Mouse (Mus musculus) lung, postnatal 25 days (tissue): ENCODE measurements around the gene Lclat1.
"Not testable (repeated sequence)": the region's sequence is repeated elsewhere in the genome, so short reads cannot be mapped to it uniquely, and the experiment has no call there.

ENCODE experiments used
- DNase-seq: peaks from one replicate; pipeline ENCODE4 v3.0.0; 2022; ENCODE audit warnings: low spot score

Gene Lclat1

GRCm38 (mm10) chr17:73136562-73137484 is 29.0 kb downstream of the Lclat1 start:
- no peak for DNase-seq

DNA sequence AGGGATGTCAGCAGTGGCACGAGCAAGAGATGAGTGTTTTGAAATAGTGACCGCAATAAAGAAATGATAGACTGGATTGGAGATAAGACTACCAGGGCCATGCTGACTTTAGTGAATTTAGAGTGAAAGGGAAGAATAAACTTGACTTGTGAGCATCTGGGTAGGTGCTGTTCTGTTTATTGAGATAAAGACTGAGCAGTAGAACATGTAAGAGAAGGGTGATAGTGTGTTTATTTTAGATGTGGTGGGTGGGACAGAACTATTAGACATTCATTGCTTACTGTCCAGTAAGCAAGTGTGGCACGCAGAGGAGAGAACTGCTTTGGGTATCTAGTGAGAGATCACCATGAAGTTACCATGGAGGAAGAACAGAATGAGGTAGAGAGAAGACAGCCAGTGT is 30.4 kb downstream of the Lclat1 start:
- no peak for DNase-seq

- no peak for DNase-seq
These were observed 34.2 kb downstream of the Lclat1 start for GRCm38 (mm10) chr17:73142029-73142428.

DNA sequence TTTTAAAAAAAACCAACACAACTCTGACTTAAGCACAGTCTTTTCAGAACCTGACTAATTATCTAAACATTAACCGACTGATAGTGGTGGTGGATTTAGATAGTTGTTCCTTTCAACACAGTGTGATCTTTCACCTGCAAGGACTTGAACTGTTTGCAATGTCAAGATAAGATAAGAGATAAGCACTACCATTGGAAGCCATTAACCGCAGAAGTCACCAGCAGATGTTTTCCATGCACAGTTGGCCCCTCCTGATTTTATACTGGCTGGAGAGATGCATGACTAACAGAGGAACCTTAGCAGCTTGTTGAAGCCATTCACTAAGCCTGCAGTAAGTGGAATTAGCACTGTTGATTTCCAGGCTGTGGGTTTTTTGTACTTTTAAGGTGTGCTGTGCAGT is 34.7 kb downstream of the Lclat1 start:
- no peak for DNase-seq

- DNase-seq: no peak
These were observed 37.6 kb downstream of the Lclat1 start for GRCm38 (mm10) chr17:73145426-73145825.

DNA sequence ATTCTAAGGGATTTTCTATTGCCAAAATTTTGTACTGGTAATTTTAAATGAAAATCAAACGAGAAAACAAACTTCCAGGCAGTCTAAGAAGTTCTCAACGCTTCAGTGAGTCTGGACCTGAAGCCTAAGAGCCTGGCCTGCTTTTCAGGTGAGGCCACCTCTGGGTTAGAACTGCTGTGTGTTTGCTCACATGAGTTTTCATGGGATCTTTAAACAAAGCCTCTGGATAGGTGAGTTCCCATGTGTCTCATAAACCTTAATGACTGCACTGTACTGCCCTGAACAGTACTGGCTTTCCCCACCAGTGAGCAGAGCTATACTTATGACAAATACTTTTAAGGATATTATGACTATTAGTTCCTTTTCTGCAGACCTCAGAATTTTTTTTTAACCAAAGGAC is 40.8 kb downstream of the Lclat1 start:
- no peak for DNase-seq

DNA sequence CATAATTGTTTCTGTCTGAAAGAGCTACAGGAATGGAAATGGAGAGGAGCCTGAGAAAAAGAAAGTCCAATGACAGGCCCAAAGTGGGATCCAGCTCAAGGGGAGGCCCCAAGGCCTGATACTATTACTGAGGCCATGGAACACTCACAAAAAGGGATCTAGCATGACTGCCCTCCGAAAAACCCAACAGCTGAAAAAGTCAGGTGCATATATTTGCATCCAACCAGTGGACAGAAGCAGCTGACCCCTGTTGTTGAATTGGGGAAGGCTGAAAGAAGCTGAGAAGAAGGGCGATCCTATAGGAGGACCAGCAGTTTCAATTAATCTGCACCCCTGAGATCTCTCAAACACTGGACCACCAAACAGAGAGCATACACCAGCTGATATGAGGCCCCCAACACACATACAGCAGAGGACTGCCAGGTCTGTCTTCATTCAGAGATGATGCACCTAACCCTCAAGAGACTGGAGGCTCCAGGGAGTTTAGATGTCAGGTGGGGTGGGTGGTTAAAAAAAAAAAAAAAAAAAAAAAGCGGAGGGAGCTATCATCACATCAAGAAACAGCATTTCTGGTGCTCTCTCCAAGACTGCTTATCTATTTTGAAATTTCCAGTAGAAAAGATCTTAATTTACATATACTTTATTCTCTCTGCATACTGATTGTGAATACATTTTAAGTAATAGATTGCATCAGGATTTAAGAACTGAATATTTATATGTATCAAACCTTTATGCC is 45.2 kb downstream of the Lclat1 start:
- DNase-seq: not testable (repeated sequence)

DNA sequence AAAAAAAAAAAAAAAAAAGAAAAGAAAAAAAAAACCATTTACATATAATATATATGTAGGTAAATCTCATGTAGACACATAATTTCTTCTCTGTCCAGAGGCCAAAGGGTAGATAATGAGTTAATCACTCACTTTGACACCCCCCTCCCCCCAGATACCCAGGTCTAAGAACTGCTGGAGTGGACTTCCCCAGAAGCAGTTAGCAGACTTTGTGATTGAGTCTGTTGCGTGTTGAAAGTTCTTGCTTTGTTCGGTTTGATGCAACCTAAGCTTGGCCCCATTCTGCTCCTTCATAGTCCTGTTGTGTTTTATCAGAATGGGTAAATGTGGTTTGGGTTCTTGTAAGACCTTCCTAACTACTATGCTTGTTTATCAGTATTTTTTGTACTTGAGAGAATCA is 45.9 kb downstream of the Lclat1 start:
- no peak for DNase-seq

- DNase-seq: no peak
These were observed 48.8 kb downstream of the Lclat1 start for GRCm38 (mm10) chr17:73156606-73157005.

DNA sequence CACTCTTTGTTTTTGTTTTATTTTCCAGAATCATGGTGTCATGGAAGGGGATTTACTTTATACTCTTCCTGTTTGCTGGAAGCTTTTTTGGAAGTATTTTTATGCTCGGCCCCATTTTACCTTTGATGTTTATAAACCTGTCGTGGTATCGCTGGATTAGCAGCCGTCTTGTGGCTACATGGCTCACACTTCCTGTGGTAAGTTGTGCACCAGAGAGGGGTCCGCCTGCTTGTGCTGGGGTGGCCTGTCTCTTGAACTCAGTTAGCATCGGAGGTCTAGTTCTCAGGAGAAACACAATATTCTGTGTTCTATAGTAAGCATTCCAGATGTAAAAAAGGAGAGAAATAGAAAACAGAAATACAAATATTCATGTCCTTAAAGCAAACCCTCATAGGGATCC is 54.0 kb downstream of the Lclat1 start:
- no peak for DNase-seq

GRCm38 (mm10) chr17:73162445-73163208 is 54.8 kb downstream of the Lclat1 start:
- no peak for DNase-seq

GRCm38 (mm10) chr17:73163597-73163996 is 55.8 kb downstream of the Lclat1 start:
- no peak for DNase-seq

DNA sequence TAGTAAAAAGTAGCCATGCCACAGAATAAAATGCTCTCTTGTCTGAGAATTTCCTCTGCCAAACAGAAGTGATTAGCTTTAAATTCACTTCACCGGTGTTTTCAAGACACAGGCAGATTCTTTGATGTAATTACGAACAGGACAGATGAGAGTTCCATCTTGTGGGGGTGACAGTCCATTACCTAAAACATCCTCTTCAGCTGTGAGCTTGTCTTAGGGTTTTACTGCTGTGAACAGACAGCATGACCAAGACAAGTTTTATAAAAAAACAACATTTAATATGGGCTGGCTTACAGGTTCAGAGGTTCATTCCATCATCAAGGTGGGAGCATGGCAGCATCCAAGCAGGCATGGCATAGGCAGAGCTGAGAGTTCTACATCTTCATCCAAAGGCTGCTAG is 56.3 kb downstream of the Lclat1 start:
- no peak for DNase-seq

DNA sequence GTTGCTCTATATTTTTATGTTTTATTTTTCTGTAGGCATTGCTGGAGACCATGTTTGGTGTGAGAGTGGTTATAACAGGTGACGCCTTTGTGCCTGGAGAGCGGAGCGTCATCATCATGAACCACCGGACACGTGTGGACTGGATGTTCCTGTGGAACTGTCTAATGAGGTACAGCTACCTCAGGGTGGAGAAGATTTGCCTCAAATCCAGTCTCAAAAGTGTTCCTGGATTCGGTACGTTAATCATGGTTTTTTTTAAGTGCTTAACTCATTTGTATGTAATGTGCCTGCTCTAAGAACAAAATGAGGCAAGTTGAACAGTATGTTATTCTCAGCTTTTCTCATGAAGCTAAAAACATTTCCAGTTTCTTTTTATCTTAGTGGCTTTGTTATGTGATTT is 61.7 kb downstream of the Lclat1 start:
- no peak for DNase-seq

- DNase-seq: no peak
These were observed 62.4 kb downstream of the Lclat1 start for GRCm38 (mm10) chr17:73170141-73170540.

- peak; percentile 70 for DNase-seq
These were observed 66.3 kb downstream of the Lclat1 start for GRCm38 (mm10) chr17:73174083-73174562.

- DNase-seq: no peak
These were observed 67.9 kb downstream of the Lclat1 start for GRCm38 (mm10) chr17:73175720-73176119.

DNA sequence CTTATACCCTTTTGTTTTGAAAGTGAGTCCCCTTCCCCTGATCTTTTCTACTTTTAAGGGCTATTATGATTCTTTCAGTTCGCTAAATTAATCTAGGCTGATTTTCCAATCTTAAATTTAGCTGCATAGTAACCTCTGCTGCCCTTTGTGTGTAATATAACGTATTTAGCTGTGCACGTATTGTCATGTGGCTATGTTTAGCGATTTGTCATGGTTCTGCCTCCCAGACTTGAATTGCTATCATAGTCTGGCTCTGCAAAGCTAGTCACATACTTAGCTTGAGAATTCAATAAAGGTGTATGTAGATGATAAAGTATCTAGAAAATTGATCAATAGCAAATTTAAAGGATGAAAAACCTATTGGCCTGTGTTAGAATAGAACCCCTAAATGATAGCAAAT is 69.3 kb downstream of the Lclat1 start:
- DNase-seq: no peak

- DNase-seq: no peak
These were observed 79.1 kb downstream of the Lclat1 start for GRCm38 (mm10) chr17:73186929-73187328.

DNA sequence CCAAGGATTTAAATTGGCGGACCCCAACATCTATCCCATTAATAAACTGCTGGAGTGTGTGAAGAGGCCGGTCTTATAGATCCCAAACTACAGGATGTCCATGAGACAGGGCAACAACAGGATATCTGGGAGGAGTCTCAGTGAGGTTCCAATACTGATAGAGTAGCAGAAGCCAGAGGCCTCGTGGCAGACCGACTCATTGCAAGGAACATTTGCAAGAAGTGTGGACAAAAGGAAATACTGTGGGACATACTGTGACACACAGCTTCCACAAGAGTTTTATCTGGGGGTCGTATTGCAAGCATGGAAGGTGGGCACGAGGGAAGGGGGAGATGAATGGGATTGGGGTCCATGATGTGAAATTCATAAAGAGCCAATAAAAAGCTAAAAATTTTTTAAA is 86.4 kb downstream of the Lclat1 start:
- no peak for DNase-seq

DNA sequence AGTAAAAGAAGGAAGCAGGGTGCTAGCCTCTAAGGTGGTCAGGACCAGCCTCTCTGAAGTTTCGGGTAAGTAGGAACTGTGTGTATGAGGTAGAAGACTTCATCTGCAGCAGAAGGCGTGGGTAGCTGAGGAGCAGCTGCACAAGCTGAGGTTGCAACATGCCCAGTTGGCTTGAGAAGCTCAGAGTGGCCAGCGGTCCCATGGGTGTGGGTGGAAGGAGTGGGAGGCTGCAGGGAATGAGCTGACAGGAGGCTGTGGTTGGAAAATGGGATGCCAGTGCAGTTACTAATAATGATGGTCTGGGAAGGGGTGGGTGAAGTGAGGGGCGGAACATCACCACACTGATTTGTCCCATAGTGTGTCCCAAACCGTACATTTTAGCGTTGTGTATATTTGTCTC is 86.8 kb downstream of the Lclat1 start:
- DNase-seq: peak; percentile 57

- DNase-seq: peak; percentile 26
These were observed 87.4 kb downstream of the Lclat1 start for GRCm38 (mm10) chr17:73195074-73195723.
